Mouse (Mus musculus): ENCODE results near the gene Ripk3. TPM values are rescaled to one million over a fixed set of nuclear protein-coding genes. Genes with fewer than 3 reads are reported as not detected.

Gene Ripk3
- total and polyA plus RNA-seq, 3 experiments = 0.15 to 2.0 TPM; not detected in 1

DNA sequence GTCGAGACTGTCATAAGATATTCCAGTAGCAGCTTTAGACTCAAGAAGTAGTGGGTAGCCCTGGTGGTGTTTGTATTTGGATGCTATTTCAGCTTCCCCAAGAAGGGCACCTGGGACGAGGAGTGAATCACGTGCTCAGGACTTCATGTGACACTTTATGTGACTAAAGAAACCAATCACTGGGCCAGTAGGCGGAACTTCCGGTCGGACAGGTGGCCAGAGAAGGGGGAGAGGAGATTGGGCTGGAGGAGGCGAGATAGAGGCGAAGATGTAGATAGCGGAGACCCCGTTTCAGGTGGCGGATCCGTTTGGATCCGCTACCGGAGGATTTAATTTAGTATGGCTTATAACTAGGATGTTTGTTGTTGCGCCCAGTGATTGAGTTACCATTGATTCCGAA lies 26.2 kb upstream of the Ripk3 start:
- peak overlapping the region; percentile 7 to 32 (median 10) for H3K4me3 ChIP-seq (replicated peaks in 1 of 3; ENCODE audit: low read depth in 2 of 3, low read length in 2 of 3, poor library complexity in 1 of 3)
- no peaks in the 10 kb centered on the region for H3K4me1 ChIP-seq (ENCODE audit: control insufficient read depth in 1 of 2, insufficient read depth in 2 of 2)
- no peak overlapping the region for H3K4me2 ChIP-seq (ENCODE audit: insufficient read depth, low read depth, poor library complexity, severe bottlenecking)
- H3K9me3 ChIP-seq (replicated peaks; ENCODE audit: low read length) = no peaks in the 10 kb centered on the region
- H3K36me3 ChIP-seq (replicated peaks in 1 of 2; ENCODE audit: control insufficient read depth in 1 of 2, insufficient read depth in 1 of 2, low read length in 1 of 2) = no peaks in the 10 kb centered on the region
- no peaks in the 10 kb centered on the region for H3K79me2 ChIP-seq (replicated peaks; ENCODE audit: control insufficient read depth, extremely low read depth, insufficient read depth, poor library complexity, severe bottlenecking)
- no peak overlapping the region for H3K27ac ChIP-seq (ENCODE audit: insufficient read depth, low read depth)
- DNase-seq (ENCODE audit: extremely low read depth) = peak; percentile 64
- in situ Hi-C loops (cut with MboI; ENCODE audit: low pct_ligation_motif_present, low pct_unique_long_range_greater_than_20kb, low sequenced_read_pairs) = no loop called here
- H3K9ac ChIP-seq (ENCODE audit: insufficient read depth, low read depth) = no peak overlapping the region
- TF ChIP-seq JUND (conservative IDR thresholded peaks at IDR 0.05; ENCODE audit: low read depth, low read length) = no peak
- TF ChIP-seq BHLHE40 (IDR thresholded peaks at IDR 0.05; ENCODE audit: low read depth, low read length) = peak; percentile 73
- no peak for TF ChIP-seq ZMIZ1 (IDR thresholded peaks at IDR 0.05; ENCODE audit: low read depth, low read length)
- peak; percentile 26; the same call in 1 of the 2 replicates for TF ChIP-seq POLR2A (IDR thresholded peaks at IDR 0.05; ENCODE audit: low read depth, low read length)
- TF ChIP-seq ZC3H11A (IDR thresholded peaks at IDR 0.05; ENCODE audit: low read depth, low read length) = no peak
- peak; percentile 84 for TF ChIP-seq USF1 (IDR thresholded peaks at IDR 0.05; ENCODE audit: low read depth, low read length)
- peak; percentile 44 for TF ChIP-seq HCFC1 (IDR thresholded peaks at IDR 0.05; ENCODE audit: low read depth, low read length)
- 0 out of 2 replicates have a peak, but pooled peaks have one; percentile 8 for TF ChIP-seq MYC (IDR thresholded peaks at IDR 0.05; ENCODE audit: low read depth, low read length)
- peak; percentile 87 for TF ChIP-seq MAX (IDR thresholded peaks at IDR 0.05; ENCODE audit: low read length)
- no peak for TF ChIP-seq E2F4 (IDR thresholded peaks at IDR 0.05; ENCODE audit: insufficient replicate concordance, low read depth, low read length)
- peak; percentile 81 for TF ChIP-seq USF2 (conservative IDR thresholded peaks at IDR 0.05; ENCODE audit: low read depth, low read length)
- TF ChIP-seq TBP (conservative IDR thresholded peaks at IDR 0.05; ENCODE audit: low read depth, low read length) = no peak
- H3K27me3 ChIP-seq (replicated peaks) = no peaks in the 10 kb centered on the region
- dilution Hi-C loops (cut with MboI; ENCODE audit: extremely low pct_ligation_motif_present, extremely low pct_unique_long_range_greater_than_20kb, low sequenced_read_pairs) = no loop called here

- Histone ChIP-seq H3K9ac (ENCODE audit: insufficient read depth, low read depth) (no peak overlapping the region), H3K4me3 (replicated peaks in 1 of 3; ENCODE audit: low read depth in 2 of 3, low read length in 2 of 3, poor library complexity in 1 of 3) (no peak overlapping the region), H3K9me3 (replicated peaks; ENCODE audit: low read length) (no peaks in the 10 kb centered on the region), H3K27me3 (replicated peaks) (no peaks in the 10 kb centered on the region), H3K36me3 (replicated peaks in 1 of 2; ENCODE audit: control insufficient read depth in 1 of 2, insufficient read depth in 1 of 2, low read length in 1 of 2) (no peaks in the 10 kb centered on the region), H3K4me1 (ENCODE audit: control insufficient read depth in 1 of 2, insufficient read depth in 2 of 2) (peaks cover 0 to 7% of the 10 kb centered on the region in 2 experiments; a peak in 2 of 4 replicates), H3K27ac (ENCODE audit: insufficient read depth, low read depth) (no peak overlapping the region), H3K79me2 (replicated peaks; ENCODE audit: control insufficient read depth, extremely low read depth, insufficient read depth, poor library complexity, severe bottlenecking) (no peaks in the 10 kb centered on the region), H3K4me2 (ENCODE audit: insufficient read depth, low read depth, poor library complexity, severe bottlenecking) (no peak overlapping the region)
- in situ Hi-C loops (cut with MboI; ENCODE audit: low pct_ligation_motif_present, low pct_unique_long_range_greater_than_20kb, low sequenced_read_pairs) (no loop called here), dilution Hi-C loops (cut with MboI; ENCODE audit: extremely low pct_ligation_motif_present, extremely low pct_unique_long_range_greater_than_20kb, low sequenced_read_pairs) (no loop called here)
- no peak for TF ChIP-seq PAX5 (IDR thresholded peaks at IDR 0.05; ENCODE audit: low read length)
- no peak for TF ChIP-seq ZC3H11A (IDR thresholded peaks at IDR 0.05; ENCODE audit: low read depth, low read length)
- TF ChIP-seq SMC3 (IDR thresholded peaks at IDR 0.05; ENCODE audit: low read depth, low read length) = no peak
- TF ChIP-seq E2F4 (IDR thresholded peaks at IDR 0.05; ENCODE audit: insufficient replicate concordance, low read depth, low read length) = no peak
- TF ChIP-seq CTCF (conservative IDR thresholded peaks at IDR 0.05 in 1 of 2, IDR thresholded peaks at IDR 0.05 in 1 of 2; ENCODE audit: low read depth in 2 of 2, low read length in 2 of 2) = no peak
- no peak for TF ChIP-seq JUND (conservative IDR thresholded peaks at IDR 0.05; ENCODE audit: low read depth, low read length)
- TF ChIP-seq POLR2AphosphoS2 (IDR thresholded peaks at IDR 0.05; ENCODE audit: low read depth, low read length) = no peak
- no peak for TF ChIP-seq RAD21 (IDR thresholded peaks at IDR 0.05; ENCODE audit: low read depth, low read length)
- no peak for TF ChIP-seq MEF2A (IDR thresholded peaks at IDR 0.05; ENCODE audit: borderline replicate concordance, low read depth, low read length)
- no peak for TF ChIP-seq ELF1 (IDR thresholded peaks at IDR 0.05; ENCODE audit: low read depth, low read length)
- TF ChIP-seq NELFE (IDR thresholded peaks at IDR 0.05; ENCODE audit: low read depth, low read length) = no peak
- TF ChIP-seq GABPA (IDR thresholded peaks at IDR 0.05; ENCODE audit: insufficient replicate concordance, low read depth, low read length) = no peak
- no peak for TF ChIP-seq USF2 (conservative IDR thresholded peaks at IDR 0.05; ENCODE audit: low read depth, low read length)
- no peak for TF ChIP-seq MXI1 (IDR thresholded peaks at IDR 0.05; ENCODE audit: low read depth, low read length)
- TF ChIP-seq JUN (IDR thresholded peaks at IDR 0.05; ENCODE audit: insufficient read depth, low read depth, low read length) = no peak
- no peak for TF ChIP-seq UBTF (IDR thresholded peaks at IDR 0.05; ENCODE audit: low read depth, low read length)
- no peak for TF ChIP-seq CHD1 (IDR thresholded peaks at IDR 0.05; ENCODE audit: low read depth, low read length)
- TF ChIP-seq HCFC1 (IDR thresholded peaks at IDR 0.05; ENCODE audit: low read depth, low read length) = no peak
- peak; percentile 16 for DNase-seq (ENCODE audit: extremely low read depth)
Observed at GRCm38 (mm10) chr14:55795380-55796163, 6.9 kb upstream of the Ripk3 start.
